Mouse (Mus musculus) induced T-regulatory cell, adult 2 months (primary cell): ENCODE results near the gene Mfsd11.
"Not testable (repeated sequence)": the region's sequence is repeated elsewhere in the genome, so short reads cannot be mapped to it uniquely, and the experiment has no call there.

Source experiments
- DNase-seq: peaks from one replicate; pipeline ENCODE4 v3.0.0-alpha.2; 2012; ENCODE audit warnings: low read depth

Gene Mfsd11

DNA sequence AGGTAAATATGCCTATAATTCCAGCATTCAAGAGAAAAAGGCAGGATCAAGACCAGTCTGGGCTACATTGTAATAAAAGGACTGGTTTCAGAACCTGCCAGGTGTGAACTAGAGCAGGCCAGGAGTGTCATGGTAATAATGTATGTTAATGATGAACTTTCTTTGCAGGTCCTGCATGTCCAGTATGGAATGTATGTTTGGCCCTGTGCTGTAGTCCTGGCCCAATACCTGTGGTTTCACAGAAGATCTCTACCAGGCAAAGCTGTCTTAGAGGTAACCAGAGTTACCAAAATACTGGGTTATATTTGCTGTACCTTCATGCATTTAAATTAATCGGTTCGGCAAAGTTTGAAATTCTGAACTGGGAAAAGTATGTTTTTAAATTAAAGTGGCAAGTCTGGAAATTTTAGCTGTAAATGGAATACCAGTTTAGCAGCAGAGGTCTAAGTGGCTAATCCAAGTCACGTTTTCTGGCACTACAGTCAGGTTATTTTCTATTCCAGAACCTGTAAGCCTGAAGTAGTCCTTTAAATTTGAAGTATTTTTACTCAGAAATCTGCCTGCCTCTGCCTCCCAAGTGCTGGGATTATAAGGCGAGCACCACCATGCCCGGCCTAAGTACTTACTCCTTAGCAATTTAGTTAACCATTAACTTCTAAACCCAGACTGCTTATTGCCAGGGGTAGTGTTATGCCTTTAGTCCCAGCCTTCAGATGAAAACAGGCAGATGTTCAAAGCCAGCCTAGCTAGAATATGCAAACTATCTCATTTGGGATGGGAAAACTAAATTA, 4.0 kb upstream of the Mfsd11 start:
- DNase-seq: no peak

GRCm38 (mm10) chr11:116848877-116849178, 3.4 kb upstream of the Mfsd11 start:
- DNase-seq: not testable (repeated sequence)

DNA sequence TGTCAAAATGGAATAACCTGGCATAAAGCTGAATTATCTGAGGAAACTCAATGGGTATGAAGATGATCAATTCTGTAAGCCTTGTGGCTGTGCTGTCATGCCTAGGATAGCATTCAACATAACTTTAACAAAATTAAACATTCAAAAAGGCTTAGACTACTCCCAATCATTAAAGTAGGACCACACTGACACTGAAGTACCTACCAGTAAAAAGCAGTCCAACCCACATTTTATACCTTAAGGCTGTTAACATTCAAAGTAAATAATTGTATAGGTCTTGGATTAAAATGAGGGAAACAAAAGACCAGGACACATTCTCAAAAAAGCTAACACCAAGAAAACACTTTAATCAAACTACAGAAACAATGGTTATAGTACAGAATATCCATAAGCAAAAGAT, 2.7 kb upstream of the Mfsd11 start:
- no peak for DNase-seq

DNA sequence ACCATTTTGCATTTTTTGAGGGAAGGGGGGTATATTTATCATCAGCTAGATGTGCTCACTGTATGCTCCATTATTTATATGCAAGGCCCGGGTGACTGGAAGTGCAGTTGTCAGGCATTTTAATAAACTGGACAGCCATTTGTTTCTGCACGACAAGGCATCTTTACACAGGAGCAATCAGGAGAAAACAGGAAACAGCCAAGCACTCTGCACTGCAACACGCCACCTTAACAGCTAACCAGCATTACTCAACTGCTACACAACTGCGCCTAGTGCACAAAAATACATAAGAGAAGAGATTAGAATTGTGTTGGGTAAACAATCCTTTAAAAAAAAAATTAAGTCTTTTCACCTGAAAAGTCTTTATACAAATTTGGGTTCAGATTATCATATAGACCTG, 2.2 kb upstream of the Mfsd11 start:
- DNase-seq: peak; percentile 47

- DNase-seq: peak; percentile 58
These were observed 1.3 kb upstream of the Mfsd11 start for GRCm38 (mm10) chr11:116850833-116851477.

DNA sequence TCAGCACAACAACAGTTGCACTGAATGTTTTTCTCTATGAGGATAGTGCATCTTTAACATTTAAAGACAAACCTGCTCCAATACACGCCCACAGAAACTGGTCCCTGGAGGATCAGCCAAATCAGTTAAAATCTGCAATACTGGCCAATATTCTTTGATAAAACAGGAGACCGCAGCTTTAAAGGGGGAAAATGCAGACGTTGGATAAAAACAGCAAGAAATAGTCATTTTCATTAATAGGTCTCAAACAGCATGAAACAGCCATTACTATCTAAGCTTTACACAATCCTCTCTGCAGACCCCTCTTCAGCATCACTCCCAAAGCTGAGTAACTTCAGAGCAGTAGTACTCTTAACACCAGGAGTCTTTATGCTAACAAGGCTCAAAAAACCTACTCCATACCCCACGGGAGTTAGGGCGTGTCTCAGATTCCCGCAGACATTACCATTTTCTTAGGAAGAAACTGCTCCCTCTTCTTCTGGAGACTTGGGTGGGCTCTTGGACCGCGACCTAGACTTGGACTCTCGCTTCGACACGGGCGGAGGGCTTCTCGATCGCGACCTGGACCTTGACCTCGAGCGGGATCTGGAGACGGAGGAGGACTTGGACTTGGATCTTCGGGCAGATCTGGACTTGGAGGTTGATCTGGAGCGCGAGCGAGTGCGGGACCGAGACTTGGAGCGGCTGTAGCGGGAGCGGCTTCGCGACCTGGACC, 507 bp upstream of the Mfsd11 start:
- no peak for DNase-seq

GRCm38 (mm10) chr11:116852891-116853511, 761 bp downstream of the Mfsd11 start, which contains the start of gene Srsf2:
Gene Srsf2 (minus strand): TSS chr11:116853094.
- DNase-seq: peak; percentile 97

GRCm38 (mm10) chr11:116853512-116853928, 1.3 kb downstream of the Mfsd11 start:
- DNase-seq: peak; percentile 96

DNA sequence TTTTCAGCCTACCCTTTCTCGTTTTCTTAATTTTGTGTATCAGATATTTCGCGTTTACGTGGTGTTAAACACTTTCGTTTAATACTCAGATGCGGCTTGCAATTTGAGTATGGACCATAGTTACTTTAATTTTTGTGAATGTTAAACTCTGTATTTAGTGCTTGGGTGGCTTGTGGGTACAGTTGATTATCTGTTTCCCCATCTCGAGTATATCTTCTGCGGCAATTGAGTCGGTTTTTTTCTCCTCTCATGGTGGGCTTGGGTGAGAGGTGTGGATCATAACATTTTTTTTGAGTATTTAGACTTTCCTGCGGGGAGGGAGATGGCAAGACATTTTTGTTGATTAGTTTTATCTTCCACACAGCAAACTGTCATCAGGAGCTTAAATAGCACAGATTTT, 2.0 kb downstream of the Mfsd11 start:
- no peak for DNase-seq

GRCm38 (mm10) chr11:116857183-116857850, 5.1 kb downstream of the Mfsd11 start:
- DNase-seq: no peak

DNA sequence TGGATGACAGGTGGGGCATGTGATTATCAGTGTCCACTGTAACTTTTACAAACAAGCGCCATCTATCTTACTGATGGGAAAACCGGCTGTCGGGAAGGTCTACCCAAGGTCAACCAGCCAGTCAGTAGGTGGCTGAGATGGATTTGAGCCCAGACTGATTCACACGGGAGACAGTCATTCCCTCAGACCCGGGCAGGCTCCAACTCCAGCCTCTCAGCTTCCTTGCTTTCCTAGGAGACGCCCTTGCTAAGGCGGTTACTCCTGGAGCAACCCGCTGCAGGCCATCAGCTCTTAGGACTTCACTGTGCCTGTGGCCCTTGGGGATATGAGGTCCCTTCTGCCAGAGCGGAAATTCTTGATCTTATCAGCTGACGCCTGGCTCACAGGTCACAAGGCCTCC, 12.2 kb downstream of the Mfsd11 start:
- no peak for DNase-seq

- no peak for DNase-seq
These were observed 13.8 kb downstream of the Mfsd11 start for GRCm38 (mm10) chr11:116865945-116866585.

DNA sequence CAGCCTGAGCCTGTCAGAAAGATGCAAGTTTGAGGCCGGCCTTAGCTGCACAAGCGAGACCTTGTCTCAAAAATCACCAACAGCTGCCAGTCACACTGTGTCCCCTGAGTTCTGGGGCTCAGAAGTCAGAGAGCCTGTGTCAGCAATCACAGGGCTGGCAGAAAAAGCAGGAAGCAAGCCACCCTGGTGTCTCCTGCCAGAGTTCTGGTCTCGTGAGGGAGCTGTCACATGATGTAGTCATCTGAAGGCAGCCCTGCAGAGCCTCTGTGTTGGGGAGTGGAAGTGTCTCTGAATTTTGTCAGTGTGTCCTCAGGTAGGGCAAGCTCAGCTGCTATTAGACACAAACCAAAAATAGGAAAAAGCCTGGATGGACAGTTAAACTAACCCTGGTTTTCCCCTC, 15.9 kb downstream of the Mfsd11 start:
- no peak for DNase-seq

GRCm38 (mm10) chr11:116869223-116869622, 17.0 kb downstream of the Mfsd11 start:
- no peak for DNase-seq

DNA sequence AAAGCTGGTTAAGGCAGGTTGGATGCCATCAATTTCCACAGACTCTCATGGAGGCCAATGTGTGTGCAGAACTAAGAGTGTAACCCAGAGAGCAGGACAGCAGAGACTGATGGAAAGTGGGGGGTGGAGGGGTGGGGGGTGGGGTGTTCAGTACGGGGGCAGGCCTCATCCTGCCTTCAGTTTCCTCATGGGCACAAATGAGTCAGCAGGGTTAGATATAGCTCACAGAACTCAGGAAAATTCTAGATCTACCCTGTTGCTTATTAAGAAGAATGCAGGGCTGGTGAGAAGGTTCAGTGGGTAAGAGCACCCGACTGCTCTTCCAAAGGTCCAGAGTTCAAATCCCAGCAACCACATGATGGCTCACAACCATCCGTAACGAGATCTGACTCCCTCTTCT, 17.4 kb downstream of the Mfsd11 start:
- DNase-seq: peak; percentile 28

DNA sequence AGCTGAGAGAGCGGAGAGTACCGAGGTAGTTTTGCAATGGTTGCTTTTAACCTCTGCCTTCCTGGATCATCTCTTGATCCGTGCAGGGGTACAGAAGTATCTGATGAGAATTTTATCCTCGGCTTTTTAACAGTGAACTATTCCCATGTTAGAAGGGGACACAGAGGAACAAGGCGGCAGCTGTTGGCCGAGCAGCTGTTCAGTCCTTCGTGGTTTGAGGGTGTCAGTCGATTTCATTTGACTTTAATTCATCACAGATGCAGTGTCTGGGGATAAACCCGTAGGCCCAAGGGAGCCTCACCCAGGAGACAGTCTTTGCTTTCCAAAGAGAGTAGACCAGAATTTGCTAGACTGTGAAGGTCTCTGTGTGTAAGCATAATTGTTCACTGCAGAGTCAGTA, 19.3 kb downstream of the Mfsd11 start:
- DNase-seq: no peak

DNA sequence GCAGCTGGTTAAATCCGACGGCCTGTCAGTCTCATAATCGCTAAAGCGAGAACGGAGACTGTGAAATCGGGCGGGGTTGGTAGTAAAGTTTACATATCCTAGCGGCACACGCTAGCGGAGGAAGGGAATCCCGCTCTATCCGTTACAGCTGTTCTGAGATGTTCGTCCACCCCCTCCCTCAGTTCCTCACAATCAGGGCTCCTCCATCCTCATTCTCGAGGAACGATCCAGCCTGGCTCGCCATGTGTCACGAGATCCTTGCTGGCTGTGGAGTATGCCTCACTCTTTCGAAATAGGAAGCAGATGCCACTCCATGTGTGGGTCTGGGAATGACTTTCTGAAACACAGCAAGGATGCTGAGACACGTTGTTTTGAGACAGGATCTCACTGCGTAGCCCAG, 21.7 kb downstream of the Mfsd11 start:
- no peak for DNase-seq

DNA sequence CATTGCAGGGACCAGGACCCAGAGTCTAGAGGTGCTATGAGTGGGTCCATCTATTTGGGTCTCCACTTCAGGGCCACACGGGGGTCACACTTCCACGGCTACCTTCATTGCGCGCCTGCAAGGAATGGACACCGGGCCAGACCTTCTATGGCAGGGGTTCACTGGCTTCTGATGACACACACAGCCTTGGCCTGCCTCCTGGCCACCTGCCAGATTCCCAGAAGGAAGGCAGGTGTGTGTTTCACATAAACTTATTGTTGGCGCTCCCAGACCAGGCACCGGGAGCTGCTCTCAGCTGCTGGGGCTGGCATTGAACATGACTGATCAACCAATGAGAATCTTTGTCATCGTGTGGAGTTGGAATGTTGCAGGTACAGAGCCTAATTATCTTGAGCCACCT, 26.2 kb downstream of the Mfsd11 start:
- no peak for DNase-seq

DNA sequence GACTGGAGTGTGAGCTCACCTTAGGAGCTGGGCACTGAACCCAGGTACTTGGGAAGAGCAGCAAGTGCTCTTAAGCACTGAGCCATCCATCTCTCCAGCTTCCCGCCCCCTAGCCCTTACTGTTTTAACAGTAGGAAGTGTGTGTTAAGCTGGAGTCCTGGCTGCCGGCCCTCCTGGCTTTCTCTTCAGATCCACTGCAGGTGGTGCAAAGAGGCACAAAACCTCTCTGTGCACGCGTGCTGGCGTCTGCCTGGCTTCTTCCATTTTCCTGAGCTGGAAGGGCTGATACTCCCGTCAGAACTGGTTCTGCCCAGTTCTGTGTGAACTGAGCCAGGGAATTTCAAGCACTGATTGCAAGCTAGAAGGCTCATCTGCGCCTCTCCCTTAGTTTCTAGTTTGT, 28.6 kb downstream of the Mfsd11 start:
- no peak for DNase-seq

- no peak for DNase-seq
These were observed 29.2 kb downstream of the Mfsd11 start for GRCm38 (mm10) chr11:116881440-116881839.

DNA sequence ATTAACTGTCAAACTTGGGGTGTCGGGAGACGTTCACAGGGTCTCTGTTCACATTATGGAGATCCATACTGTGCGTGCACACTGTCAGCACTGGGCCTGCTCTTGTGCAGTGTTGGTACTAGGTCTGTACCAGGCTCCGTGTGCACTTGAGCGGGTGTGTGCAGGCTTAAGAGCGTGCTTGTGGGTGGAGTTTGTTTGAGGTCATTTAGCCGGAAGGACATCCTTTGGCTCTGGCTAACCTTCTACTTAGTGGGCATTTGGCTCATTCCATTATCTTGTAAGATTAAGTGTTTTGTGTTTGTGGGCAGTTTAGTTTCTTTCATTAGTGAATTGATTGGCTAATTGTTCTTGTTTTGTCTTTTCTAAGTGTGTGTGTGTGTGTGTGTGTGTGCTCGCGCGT, 30.2 kb downstream of the Mfsd11 start:
- no peak for DNase-seq

- DNase-seq: no peak
These were observed 31.8 kb downstream of the Mfsd11 start for GRCm38 (mm10) chr11:116884061-116884460.
